Mouse (Mus musculus) lung, adult 2 months (tissue): ENCODE results near the gene Brd2.

ENCODE experiments used
- CTCF ChIP-seq: fragments of 200-500 bp; IDR thresholded peaks from 2 replicates; pipeline ENCODE4 v1.5.1; 2011; ENCODE audit warnings: mild to moderate bottlenecking, low read length, control low read depth; ENCODE audit not compliant: insufficient read depth
- POLR2A ChIP-seq: fragments of 200-500 bp; IDR thresholded peaks from 2 replicates; pipeline ENCODE4 v1.6.1; 2011; ENCODE audit warnings: low read depth, mild to moderate bottlenecking, control low read depth, low read length, borderline replicate concordance; ENCODE audit errors: extremely low read depth

- TF ChIP-seq CTCF (no peak), POLR2A (no peak)
These were observed 20.1 kb upstream of the Brd2 start for GRCm38 (mm10) chr17:34142456-34143010.
